Mouse (Mus musculus): ENCODE data around the gene Ctf2.
"Not testable (repeated sequence)": the region's sequence is repeated elsewhere in the genome, so short reads cannot be mapped to it uniquely, and the experiment has no call there.

GRCm38 (mm10) chr7:127693730-127694129 is 38.2 kb downstream of the Ctf2 start:
- TF ChIP-seq CHD2 (IDR thresholded peaks at IDR 0.05; ENCODE audit: low read depth, low read length); ZC3H11A (IDR thresholded peaks at IDR 0.05; ENCODE audit: borderline replicate concordance, low read depth, low read length); HCFC1 (IDR thresholded peaks at IDR 0.05; ENCODE audit: borderline replicate concordance, insufficient read depth, low read length): not testable (repeated sequence)
